Mouse (Mus musculus) 3T3-L1 (cell line): Measurements from ENCODE around the gene Hspa5.
A peak's percentile ranks its signal among the peaks of the same experiment; 100 is the strongest.
"Not testable (repeated sequence)": the region's sequence is repeated elsewhere in the genome, so short reads cannot be mapped to it uniquely, and the experiment has no call there.

Source experiments
- DNase-seq: peaks from one replicate; pipeline ENCODE4 v3.0.0-alpha.2; 2015; ENCODE audit warnings: low read depth, low spot score

The Hspa5 gene

DNA sequence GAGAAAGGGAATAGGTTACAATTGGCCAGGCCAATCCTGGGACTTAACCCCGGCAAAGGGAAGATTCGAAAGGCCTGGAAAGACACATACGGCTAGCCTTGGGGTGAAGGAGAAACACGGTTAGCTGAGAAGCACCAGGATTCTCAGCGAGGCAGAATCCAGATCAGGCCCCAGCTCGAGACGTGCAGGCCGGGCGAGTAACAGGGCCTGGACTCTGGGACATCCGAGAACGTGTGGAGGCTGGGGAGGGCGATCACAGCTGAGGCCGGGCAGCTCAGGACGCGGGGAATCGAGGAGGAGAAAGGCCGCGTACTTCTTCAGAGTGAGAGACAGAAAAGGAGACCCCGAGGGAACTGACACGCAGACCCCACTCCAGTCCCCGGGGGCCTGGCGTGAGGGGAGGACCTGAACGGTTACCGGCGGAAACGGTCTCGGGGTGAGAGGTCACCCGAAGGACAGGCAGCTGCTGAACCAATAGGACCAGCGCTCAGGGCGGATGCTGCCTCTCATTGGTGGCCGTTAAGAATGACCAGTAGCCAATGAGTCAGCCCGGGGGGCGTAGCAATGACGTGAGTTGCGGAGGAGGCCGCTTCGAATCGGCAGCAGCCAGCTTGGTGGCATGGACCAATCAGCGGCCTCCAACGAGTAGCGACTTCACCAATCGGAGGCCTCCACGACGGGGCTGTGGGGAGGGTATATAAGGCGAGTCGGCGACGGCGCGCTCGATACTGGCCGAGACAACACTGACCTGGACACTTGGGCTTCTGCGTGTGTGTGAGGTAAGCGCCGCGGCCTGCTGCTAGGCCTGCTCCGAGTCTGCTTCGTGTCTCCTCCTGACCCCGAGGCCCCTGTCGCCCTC, at the start of gene Hspa5:
Gene Hspa5, plus strand, starts transcription at position 603 of the 859 bp plus-strand sequence.
- peak; percentile 100 for DNase-seq

GRCm38 (mm10) chr2:34725269-34725668, 46.5 kb upstream of the Hspa5 start:
- DNase-seq: no peak

- DNase-seq: no peak
Observed at GRCm38 (mm10) chr2:34727045-34727728, 44.6 kb upstream of the Hspa5 start.

- DNase-seq: no peak
Observed at GRCm38 (mm10) chr2:34736626-34737025, 35.1 kb upstream of the Hspa5 start.

- DNase-seq: no peak
Observed at GRCm38 (mm10) chr2:34737911-34738310, 33.9 kb upstream of the Hspa5 start.

- DNase-seq: no peak
Observed at GRCm38 (mm10) chr2:34739684-34740391, 31.9 kb upstream of the Hspa5 start.

- no peak for DNase-seq
Observed at GRCm38 (mm10) chr2:34741390-34742159, 30.2 kb upstream of the Hspa5 start.

DNA sequence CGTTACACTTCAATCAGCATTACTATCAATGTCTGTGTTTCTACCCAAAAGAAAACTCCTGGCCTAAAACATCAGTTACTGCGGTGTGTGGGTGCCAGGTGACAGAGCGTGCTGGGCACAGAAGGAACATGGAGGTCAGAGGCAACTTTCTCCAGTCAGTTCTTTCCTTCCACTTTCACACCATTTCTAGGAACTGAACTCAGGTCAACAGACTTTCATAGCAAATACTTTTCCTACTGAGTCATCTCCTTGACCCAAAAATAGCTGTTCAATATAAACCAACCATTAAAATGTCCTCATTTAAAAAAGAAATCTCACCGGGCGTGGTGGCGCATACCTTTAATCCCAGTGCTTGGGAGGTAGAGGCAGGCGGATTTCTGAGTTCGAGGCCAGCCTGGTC, 29.1 kb upstream of the Hspa5 start:
- DNase-seq: peak; percentile 72

DNA sequence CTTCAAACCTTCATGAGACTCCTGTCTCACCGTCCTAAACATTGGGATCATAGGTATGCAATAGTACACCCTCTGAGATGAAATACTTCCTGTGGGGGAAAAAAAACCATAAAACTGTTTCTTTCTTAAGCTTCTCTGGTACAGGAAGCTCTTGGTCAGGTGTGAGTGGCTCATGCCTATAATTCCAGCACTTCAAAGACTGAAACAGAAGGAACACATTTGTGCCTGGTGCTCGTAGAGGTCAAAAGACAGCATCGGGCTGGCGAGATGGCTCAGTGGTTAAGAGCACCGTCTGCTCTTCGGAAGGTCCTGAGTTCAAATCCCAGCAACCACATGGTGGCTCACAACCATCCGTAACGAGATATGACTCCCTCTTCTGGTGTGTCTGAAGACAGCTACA, 27.3 kb upstream of the Hspa5 start:
- DNase-seq: no peak

DNA sequence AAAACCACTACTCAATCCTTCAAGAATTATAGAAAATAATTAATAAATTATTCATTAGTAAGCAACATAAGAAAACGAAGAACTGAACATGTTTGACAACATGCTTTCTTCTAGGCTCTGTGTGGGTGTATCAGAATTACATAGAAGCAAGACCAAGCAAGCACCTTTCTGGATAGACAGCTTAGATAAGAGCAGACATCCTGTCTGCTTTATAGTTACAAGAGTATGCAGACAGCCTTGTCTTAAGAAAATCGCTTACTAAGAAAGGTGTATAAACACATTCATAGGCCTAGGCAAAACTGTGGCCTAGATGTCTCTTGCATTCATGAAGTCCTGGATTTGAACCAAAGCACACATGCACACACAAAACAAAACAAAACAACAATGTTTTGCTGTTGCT, 26.1 kb upstream of the Hspa5 start:
- no peak for DNase-seq

- no peak for DNase-seq
Observed at GRCm38 (mm10) chr2:34748479-34748878, 23.3 kb upstream of the Hspa5 start.

GRCm38 (mm10) chr2:34750245-34750644, 21.5 kb upstream of the Hspa5 start:
- DNase-seq: no peak

DNA sequence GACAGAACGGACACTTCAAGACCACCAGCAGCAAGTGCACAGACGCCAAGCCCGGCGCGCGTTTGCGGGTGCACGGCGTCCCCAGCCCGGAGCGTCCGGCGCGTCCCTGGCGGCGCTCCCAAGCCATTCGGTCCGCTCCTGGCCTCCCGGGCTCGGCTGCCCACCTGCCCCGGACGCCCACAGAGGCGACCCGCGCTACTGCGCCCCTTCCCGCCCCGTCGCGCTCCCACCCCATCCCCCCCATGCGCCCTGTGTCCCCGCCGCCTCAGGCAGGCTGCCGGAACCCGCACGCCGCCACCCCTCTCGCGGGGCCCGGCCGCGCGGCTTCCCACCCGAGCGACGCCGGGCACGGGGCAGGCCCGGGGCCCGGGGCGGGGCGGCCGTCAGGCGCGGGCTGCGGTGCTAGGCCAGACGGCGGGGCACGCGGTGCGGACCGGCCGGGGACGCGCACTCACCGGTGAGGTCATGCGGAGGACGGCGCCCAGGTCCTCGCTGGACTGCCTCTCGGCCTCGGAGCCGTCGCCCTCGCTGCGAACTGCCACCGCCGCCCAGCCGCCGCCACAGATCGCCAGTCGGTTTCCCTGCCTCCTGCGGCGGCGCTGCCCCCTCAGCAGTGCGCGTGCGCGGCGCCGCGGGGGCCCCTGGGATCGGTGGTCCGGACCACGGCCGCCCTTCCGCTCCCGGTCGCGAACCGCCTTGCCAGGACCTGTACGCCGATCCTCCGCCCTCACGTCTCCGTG, 17.8 kb upstream of the Hspa5 start:
- peak; percentile 80 for DNase-seq

DNA sequence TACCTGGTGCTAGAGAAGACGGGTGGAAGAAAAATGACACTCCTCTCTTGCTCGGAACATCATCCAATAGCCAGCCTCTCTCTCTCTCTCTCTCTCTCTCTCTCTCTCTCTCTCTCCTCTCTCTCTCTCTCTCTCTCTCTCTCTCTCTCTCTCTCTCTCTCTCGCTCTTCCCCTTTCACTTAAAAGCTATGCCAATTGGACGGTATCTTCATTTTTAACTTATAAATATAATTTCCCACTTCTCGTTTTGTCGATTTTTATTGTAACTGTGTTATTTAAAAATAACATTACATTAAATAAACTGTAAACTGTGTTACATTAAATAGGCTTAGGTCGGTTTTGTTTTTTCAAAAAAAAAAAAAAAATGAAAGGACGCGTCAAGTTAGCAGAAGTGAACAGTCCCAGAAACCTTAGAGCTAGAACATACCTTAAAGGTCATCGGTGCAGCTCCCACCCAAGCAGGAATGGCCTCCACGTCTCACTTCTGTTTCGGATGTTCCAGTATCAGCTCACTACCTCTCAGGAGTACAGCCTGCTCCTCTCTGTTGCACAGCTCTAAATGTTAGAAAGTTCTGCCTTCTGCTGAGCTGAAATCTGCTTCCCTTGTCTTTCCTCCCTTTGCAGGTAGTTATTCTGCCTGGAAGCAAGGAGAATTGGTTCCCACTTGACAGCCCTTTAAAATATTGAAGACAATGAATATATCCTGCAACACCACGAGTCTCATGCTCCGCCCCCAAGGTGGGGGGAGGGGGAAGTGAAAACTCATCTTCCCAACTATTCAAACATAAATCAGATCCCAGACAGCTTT, 17.0 kb upstream of the Hspa5 start, which contains the start of gene Gapvd1:
Gene Gapvd1, minus strand, starts transcription at position 682 of the 808 bp plus-strand sequence.
- peak; percentile 80 for DNase-seq

DNA sequence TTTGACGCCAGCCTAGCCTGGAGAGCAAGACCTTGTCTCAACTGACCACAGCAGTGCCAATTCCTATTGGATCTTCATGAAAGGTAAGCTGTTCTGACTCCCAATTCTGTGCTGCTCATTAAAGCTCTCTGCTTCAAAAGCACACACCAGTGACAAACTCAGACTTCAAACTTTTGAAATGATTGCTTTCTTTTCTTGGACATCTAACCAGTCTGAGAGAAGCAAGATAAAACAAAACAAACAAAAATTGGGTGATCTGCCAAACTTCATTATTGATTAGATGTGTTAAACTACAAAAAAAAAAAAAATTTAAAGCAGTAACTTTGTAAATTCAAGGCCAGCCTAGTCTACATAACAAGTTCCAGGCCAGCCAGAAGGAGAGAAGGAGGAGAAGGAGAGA, 14.4 kb upstream of the Hspa5 start:
- no peak for DNase-seq

GRCm38 (mm10) chr2:34761272-34761671, 10.5 kb upstream of the Hspa5 start:
- DNase-seq: not testable (repeated sequence)

DNA sequence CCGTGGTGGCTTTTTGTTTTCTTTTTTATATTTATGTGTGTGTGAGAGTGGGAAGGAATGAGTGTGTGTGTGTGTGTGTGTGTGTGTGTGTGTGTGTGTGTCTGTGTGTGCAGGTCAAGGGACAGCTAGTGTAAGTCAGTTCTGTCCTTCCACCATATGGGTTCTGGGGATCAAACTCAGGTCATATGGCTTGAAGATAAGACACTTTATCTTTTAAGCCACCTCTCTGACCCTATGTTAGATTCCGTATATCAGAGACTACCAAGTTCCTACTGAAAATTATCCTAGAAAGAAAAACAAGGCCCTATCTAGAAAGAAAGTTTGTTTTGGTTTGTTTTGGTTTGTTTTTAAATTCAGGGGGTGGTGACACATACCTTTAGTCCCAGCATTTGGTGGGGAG, 9.6 kb upstream of the Hspa5 start:
- DNase-seq: no peak

DNA sequence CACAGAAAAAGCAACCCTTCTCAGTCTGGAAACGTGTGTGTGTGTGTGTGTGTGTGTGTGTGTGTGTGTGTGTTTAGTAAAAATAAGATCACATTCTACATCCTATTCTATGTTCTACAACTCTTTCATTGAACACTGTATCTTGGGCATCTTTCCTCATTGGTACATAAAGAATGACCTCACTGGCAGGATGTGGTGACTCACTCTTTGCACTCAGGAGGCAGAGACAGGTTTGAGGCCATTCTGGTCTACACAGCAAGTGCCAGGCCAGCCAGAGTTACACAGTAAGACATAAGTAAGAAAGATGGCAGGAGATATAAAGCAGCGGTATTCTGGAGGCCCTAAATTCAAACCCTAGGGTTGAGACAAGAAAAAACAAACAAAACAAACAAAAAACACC, 8.9 kb upstream of the Hspa5 start:
- peak; percentile 63 for DNase-seq

DNA sequence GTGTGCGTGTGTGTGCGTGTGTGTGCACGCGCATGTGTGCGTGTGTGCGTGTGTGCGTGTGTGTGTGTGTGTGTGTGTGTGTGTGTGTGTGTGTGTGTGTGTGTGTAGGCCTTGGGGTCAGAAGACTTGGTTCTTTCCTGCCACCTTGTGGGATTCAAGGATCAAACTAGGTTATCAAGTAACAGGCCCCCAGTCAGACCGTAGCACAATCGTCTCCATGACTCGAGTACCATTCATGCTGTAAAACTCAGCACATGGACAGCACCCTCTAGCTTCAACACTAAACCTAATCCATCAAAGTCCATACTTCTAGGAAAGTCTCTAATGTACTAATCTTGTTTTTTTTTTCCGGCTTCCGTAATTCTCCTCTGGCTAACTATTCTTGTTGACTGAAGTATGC, 7.0 kb upstream of the Hspa5 start:
- DNase-seq: no peak

DNA sequence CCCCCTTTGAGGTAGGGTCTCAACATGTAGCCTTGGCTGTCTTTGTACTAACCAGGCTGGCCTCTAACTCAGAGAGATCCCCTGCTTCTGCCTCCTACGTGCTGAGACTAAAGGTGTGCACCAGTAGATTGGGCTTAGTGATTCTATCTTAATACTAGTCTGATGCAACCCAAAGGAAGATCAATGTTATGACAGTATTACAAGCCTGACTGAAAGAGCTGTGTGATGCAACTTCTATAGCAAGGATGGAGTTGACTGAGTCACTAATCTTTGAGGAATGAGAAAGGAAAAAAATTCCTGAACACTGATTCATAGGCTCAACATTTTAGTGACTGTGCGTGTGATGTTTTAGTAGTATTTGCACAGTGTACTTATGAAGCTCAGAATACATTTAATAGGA, 1.7 kb upstream of the Hspa5 start:
- DNase-seq: peak; percentile 96
